Mouse (Mus musculus) layer of hippocampus, postnatal 25 days (tissue): Measurements from ENCODE around the gene Gpr152. TPM values are rescaled to one million over a fixed set of nuclear protein-coding genes. Genes with fewer than 3 reads are reported as not detected.
"Not testable (repeated sequence)": the region's sequence is repeated elsewhere in the genome, so short reads cannot be mapped to it uniquely, and the experiment has no call there.

Source experiments
- DNase-seq, 2 experiments: peaks; one replicate each; pipeline ENCODE4 v3.0.0; 2022; ENCODE audit warnings: mixed read lengths in 2 of 2, low spot score in 1 of 2; ENCODE audit errors: extremely low spot score in 1 of 2
- total RNA-seq, 2 experiments: library from RNA; stranded (reverse); gene quantifications; 2 replicates each; pipeline ENCODE4 v1.2.3; 2021

Gene Gpr152
- total RNA-seq, 2 experiments from 2014 or later, result not detected

DNA sequence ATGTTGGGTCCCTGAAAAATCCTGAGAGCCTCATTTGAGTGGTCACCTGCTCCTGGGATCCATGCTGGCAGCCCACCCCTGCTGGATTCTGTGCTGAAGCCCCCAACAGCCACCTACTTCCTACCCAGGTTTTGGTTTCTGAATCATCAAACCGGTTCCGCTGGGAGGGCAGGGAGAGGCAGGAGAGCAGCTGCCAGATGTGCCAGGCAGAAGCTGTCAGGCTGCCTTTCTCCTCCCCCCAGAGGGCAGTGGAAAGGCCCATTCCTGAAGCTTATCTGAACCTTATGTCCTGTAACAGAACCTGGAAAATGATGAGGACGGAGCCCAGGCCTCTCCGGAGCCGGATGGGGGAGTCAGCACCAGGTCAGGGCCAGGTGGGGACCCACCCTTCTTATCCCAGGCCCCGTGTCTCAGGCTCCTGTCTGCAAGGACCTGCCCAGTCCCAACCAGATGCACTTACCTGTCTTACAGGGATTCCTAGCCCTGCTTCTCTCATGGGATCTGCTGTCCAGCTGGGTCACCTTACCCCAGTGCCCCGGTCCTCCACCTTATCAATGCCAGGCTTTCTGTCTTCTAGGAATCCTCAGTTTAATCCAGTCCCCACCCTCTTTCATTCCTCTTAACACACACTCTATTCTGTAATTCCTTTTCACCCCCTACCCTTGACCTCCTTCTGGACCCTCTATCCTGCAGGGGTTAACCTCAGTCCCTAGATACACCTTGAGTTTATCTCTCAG, 12.7 kb upstream of the Gpr152 start:
- DNase-seq, result no peak

DNA sequence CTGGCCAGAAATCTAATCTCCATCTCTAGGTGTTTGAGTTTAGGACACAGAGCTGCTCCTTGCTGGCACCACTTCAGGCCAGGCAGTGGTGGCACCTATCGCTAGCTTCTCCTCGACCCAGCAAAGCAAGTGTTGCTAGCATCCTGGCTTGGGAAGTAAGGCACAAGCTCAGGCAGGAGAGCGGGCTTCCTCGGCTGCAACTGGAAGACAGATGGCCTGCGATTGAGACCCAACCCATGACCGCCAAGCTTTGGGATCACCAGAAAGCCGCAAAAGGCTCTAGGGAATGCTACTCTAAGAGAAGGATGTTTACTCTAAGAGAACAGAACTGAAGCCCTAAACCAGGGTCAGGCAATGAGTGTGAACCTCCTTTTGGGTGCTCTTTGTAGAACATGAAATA, 10.1 kb upstream of the Gpr152 start:
- no peak for DNase-seq

GRCm38 (mm10) chr19:4130106-4130505, 9.5 kb upstream of the Gpr152 start:
- DNase-seq, result no peak

DNA sequence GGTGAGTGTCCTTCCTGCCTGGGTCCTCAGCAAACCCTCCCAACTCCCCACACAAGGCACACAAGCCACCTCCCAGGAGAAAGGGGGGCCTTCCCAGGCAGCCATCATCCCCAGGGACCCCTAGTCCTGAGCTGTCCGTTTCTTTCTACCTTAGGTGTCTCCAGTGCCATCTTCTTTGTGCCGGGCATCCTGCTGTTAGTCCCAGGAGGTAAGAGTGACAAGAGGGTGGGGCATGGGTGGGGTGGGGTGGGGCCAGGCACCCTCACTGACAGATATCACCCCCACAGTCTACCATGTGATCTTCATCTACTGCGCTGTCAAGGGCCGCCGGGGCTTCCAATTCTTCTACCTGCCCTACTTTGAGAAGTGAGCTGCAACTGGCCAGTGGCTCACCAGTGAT, 8.5 kb upstream of the Gpr152 start:
- no peak for DNase-seq

- no peak for DNase-seq
Observed at GRCm38 (mm10) chr19:4131768-4132167, 7.8 kb upstream of the Gpr152 start.

DNA sequence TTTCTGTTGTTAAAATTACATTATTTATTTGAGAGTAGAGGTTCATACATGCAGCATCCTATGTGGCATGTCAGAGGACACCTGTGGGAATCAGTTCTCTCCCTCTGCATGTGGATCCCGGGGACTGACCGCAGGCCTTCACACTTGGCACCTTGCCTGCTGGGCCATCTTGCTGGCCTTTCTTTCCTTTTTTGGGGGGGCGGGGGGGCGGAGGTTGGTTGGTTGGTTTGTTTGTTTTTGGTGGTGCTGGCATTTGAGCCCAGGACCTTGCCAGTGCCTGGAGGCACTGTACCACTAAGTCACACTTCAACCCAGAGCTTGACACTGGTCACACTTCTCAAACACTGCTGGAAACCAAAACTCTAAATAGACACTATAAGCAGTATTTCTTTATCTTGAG, 5.2 kb upstream of the Gpr152 start:
- no peak for DNase-seq

GRCm38 (mm10) chr19:4135229-4135962, 4.2 kb upstream of the Gpr152 start:
- DNase-seq, result not testable (repeated sequence)

GRCm38 (mm10) chr19:4135963-4136345, 3.6 kb upstream of the Gpr152 start:
- DNase-seq, result not testable (repeated sequence)

GRCm38 (mm10) chr19:4136463-4136862, 3.1 kb upstream of the Gpr152 start:
- DNase-seq, result no peak

- DNase-seq, result no peak
Observed at GRCm38 (mm10) chr19:4137913-4138312, 1.7 kb upstream of the Gpr152 start.

GRCm38 (mm10) chr19:4140147-4140546, 560 bp downstream of the Gpr152 start:
- no peak for DNase-seq

DNA sequence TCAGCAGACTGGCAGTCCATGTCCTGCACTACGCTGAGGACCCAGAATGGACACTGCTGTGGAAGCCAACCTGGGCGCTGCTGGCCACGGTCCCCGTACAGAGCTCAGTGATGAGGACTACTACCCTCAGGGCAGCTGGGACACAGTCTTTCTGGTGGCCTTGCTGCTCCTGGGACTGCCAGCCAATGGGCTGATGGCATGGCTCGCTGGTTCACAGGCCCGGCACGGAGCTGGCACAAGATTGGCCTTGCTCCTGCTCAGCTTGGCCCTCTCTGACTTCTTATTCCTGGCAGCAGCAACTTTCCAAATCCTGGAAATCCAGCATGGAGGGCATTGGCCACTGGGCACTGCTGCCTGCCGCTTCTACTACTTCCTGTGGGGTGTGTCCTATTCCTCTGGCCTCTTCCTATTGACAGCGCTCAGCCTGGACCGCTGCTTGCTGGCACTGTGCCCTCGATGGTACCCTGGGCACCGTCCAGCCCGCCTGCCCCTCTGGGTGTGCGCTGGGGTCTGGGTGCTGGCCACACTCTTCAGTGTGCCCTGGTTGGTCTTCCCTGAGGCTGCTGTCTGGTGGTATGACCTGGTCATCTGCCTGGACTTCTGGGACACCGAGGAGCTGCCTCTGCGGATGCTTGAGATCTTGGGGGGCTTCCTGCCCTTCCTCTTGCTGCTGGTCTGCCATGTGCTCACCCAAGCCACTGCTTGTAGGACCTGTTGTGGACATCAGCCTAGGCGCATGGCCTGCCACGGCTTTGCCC, 3.0 kb downstream of the Gpr152 start:
- DNase-seq, result no peak

GRCm38 (mm10) chr19:4143759-4144268, 4.2 kb downstream of the Gpr152 start, which contains the start of gene Cabp4:
Gene Cabp4, minus strand, starts transcription at chr19:4144033.
- no peak for DNase-seq

DNA sequence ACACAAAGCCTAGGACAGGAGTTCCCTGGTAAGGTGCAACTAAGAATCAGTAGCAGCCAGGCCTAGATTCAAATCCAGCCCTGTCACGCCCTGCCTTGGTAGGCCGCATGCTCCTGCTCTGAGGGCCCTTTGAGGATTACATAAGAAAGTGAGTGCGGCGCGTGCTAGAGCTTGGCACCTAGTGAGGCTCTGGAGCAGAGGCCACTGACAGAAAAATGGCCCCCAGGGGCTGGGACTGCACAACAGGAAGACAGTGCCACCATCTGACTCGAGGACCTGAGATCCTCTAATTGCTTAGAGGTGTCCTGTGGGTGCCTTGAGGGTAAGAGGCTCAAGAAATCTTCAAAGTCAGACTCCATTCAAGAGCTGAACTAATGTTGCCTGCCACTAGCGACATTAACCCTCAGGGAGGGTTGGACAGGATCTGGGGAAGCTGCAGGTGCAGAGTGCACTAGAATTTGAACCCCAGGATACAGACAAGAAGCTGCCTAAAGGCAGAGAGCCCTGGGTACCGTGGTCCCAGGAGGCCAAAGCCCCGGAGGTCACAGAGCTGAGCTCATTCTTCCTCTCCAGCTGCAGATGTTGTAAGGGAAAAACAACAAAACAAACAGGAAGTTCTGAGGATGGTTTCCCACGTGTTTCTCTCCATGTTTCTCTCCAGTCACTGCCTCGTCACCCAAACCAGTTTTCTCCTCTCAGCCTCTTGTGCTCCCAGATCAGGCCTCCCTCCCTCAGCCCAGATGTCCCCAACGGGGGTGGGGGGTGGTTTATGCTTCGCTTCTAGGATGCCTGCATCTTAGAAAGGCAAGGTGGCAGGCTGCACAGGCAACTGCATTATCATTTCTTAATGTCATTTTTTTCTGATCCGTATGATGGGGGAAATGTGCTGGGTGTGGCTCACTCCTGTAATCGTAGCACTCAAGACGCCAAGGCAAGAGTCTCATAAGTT, 5.2 kb downstream of the Gpr152 start:
- no peak for DNase-seq

- DNase-seq, result no peak
Observed at GRCm38 (mm10) chr19:4145936-4146335, 6.3 kb downstream of the Gpr152 start.

GRCm38 (mm10) chr19:4146366-4147021, 6.9 kb downstream of the Gpr152 start:
- DNase-seq, result no peak

DNA sequence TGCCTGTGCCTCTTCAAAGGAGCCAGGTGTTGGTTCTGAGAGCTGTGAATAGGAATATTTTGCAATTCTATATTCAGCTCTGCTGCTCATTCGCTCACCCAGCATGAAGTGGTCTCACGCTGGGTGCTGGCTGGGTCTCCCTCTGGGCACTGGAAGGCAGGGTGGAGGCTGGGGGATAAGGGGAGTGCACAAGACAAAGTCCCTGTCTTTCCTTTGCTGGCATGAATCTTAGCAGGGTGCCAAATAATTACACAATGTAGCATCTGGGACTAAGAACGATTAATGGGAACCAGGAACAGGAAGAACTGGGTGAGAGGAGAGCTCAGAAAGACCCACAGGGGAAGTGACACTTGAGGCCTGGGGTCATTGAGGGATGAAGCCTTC, 7.4 kb downstream of the Gpr152 start:
- DNase-seq, result no peak

DNA sequence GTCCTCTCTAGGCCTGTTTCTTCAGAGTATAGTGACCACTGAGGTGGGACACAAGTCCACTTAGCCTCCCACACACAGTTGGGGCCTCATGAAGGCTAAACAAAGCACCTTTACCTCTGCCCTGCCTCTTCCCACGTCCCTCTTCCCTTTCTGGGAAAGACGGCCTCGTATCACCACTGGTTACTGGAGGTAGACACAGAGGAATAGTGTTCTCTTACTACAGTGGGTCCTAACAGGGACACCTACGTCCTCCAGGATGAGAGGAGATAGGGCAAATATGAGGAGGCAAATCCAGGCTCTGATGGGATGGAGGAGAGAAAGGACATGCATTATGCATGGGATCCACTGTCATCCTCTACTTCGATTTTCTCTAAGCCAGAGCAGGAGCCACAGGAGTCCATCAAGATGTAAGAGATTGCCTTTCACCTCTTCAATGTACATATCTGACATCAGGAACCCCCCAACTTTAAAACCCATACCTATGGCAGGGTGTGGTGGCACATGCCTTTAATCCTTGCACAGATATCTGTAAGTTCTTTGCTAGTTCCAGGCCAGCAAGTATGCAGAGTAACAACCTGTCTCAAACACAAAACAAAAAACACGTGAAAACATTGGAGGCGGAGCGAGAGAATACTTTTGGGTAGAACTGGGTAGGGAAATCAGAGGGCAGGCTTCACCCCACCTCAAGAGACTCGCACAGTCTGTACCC, 8.3 kb downstream of the Gpr152 start:
- DNase-seq, result no peak

GRCm38 (mm10) chr19:4148491-4148806, 8.9 kb downstream of the Gpr152 start, which contains the start of gene Coro1b:
Gene Coro1b, plus strand, starts transcription at chr19:4148619.
- peak; percentile 92 to 93 for DNase-seq
